Mouse (Mus musculus) liver, adult 2 months (tissue): ENCODE measurements around the gene Peli1.

Experiments used
- CTCF ChIP-seq: fragments of 200-500 bp; IDR thresholded peaks from 2 replicates; pipeline ENCODE4 v1.5.1; 2011; ENCODE audit warnings: low read depth, low read length, control low read depth
- POLR2A ChIP-seq: fragments of 200-500 bp; IDR thresholded peaks from 2 replicates; pipeline ENCODE4 v1.6.1; 2011; ENCODE audit warnings: low read length, control low read depth; ENCODE audit not compliant: insufficient read depth; ENCODE audit errors: extremely low read depth

DNA sequence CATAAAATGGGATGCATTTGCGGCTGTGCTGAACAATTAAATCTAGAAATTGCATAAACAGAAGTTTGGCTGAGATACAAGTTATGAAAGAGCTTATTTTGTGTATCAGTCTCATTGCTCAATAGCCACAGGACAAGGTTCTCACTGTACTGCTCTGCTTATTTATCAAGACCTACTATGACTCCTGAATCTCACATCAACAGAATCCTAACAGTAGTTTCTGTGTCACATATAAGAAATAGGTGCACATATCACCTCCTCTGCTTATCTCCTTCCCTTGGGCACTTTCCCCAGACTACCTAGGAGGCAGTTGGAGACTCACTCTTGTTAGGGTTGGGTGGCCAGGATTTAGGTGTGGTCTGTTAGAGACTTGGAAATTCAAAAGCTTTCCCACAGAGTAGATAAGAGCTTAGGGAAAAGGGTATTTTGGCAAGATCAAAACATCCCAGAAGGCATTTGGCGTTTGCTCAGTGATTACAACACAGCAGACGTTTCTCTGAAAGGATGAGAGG lies 11.2 kb upstream of the Peli1 start:
- TF ChIP-seq CTCF, result no peak
- TF ChIP-seq POLR2A, result no peak
